Mouse (Mus musculus): ENCODE measurements around the gene Dnajc6.

DNA sequence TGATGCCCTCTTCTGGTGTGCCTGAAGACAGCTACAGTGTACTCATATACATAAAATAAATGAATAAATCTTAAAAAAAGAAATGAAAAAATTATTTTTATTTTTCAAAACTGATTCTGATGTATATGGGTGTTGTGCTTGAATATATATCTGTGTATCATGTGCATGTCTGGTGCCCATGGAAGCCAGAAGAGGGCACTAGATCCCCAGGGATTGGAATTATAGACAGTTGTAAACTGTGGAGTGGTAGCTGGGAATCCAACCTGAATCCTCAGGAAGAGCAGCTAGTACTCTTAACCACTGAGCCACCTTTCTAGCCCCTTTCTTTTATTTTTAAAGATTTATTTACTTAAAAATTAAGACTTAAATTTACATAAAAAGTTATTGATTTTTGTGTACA, 9.9 kb downstream of the Dnajc6 start:
- peak; percentile 39 for TF ChIP-seq CTCF (IDR thresholded peaks at IDR 0.05; ENCODE audit: low read depth)
- no peak for TF ChIP-seq EP300 (optimal IDR thresholded peaks at IDR 0.05)

Measured in stomach, postnatal 0 days (tissue).